Mouse (Mus musculus) MEL (cell line): ENCODE results near the gene Gsta2. TPM values are rescaled to one million over a fixed set of nuclear protein-coding genes. Genes with fewer than 3 reads are reported as not detected.

Experiments used
- DNase-seq: peaks from one replicate; pipeline ENCODE4 v3.0.0; 2011; ENCODE audit warnings: low read depth, low spot score
- H3K27ac ChIP-seq: 2 replicates; pipeline ENCODE4 v1.5.1; 2012; ENCODE audit warnings: low read depth, mild to moderate bottlenecking, control low read depth, low read length, moderate library complexity; ENCODE audit not compliant: control insufficient read depth
- H3K27me3 ChIP-seq, 2 experiments: fragments of 150-350 bp in 1 of 2; sonication (generic) in 1 of 2; 2 replicates each; pipeline ENCODE4 v1.6.1; 2012; ENCODE audit warnings: low read length in 2 of 2, mild to moderate bottlenecking in 2 of 2, improper control_type of control experiment in 1 of 2, moderate library complexity in 1 of 2; ENCODE audit not compliant: insufficient read depth in 2 of 2, control insufficient read depth in 1 of 2
- H3K36me3 ChIP-seq, 2 experiments: 2 replicates each; pipeline ENCODE4 v1.6.1; 2012 to 2014; ENCODE audit warnings: low read length in 2 of 2, improper control_type of control experiment in 1 of 2, inconsistent platforms in 1 of 2, mild to moderate bottlenecking in 1 of 2; ENCODE audit not compliant: insufficient read depth in 2 of 2, control insufficient read depth in 1 of 2
- H3K4me1 ChIP-seq, 2 experiments: fragments of 150-350 bp in 1 of 2; sonication (generic) in 1 of 2; 2 replicates each; pipeline ENCODE4 v1.6.1; 2012; ENCODE audit warnings: low read length in 2 of 2, improper control_type of control experiment in 1 of 2, mild to moderate bottlenecking in 1 of 2; ENCODE audit not compliant: insufficient read depth in 2 of 2, control insufficient read depth in 1 of 2
- H3K4me3 ChIP-seq, 2 experiments: fragments of 150-350 bp in 1 of 2; sonication (generic) in 1 of 2; 2 replicates each; pipeline ENCODE4 v1.5.1; 2012; ENCODE audit warnings: low read depth in 2 of 2, low read length in 2 of 2, mild to moderate bottlenecking in 2 of 2, moderate library complexity in 2 of 2, control low read depth in 1 of 2, improper control_type of control experiment in 1 of 2; ENCODE audit not compliant: control insufficient read depth in 1 of 2, insufficient read depth in 1 of 2
- H3K79me2 ChIP-seq: 2 replicates; pipeline ENCODE4 v1.6.1; 2012; ENCODE audit warnings: mild to moderate bottlenecking, low read length, moderate library complexity; ENCODE audit not compliant: control insufficient read depth, poor library complexity, insufficient read depth
- H3K9ac ChIP-seq: 2 replicates; pipeline ENCODE4 v1.6.1; 2012; ENCODE audit warnings: low read depth, mild to moderate bottlenecking, control low read depth, low read length, moderate library complexity; ENCODE audit not compliant: control insufficient read depth, poor library complexity, severe bottlenecking
- H3K9me3 ChIP-seq: fragments of 150-350 bp; sonication (generic); replicated peaks from 2 replicates; pipeline ENCODE4 v1.6.1; 2012; ENCODE audit warnings: mild to moderate bottlenecking, low read length, improper control_type of control experiment, moderate library complexity; ENCODE audit not compliant: insufficient read depth
- BHLHE40 ChIP-seq: IDR thresholded peaks from 2 replicates; pipeline ENCODE4 v1.6.1; 2012; ENCODE audit warnings: low read depth, mild to moderate bottlenecking, inconsistent platforms, low read length, improper control_type of control experiment, borderline replicate concordance
- CHD1 ChIP-seq: IDR thresholded peaks from 2 replicates; pipeline ENCODE4 v1.6.1; 2012; ENCODE audit warnings: low read depth, mild to moderate bottlenecking, inconsistent platforms, low read length, improper control_type of control experiment
- CHD2 ChIP-seq: IDR thresholded peaks from 2 replicates; pipeline ENCODE4 v1.6.1; 2011; ENCODE audit warnings: low read length, improper control_type of control experiment
- CTCF ChIP-seq, 3 experiments: IDR thresholded peaks in 2 of 3; conservative IDR thresholded peaks in 1 of 3; 2 replicates each; pipeline ENCODE4 v1.5.1; 2011 to 2012; ENCODE audit warnings: low read length in 3 of 3, low read depth in 2 of 3, mild to moderate bottlenecking in 2 of 3, improper control_type of control experiment in 1 of 3, inconsistent platforms in 1 of 3, mixed read lengths in 1 of 3, moderate library complexity in 1 of 3; ENCODE audit not compliant: control insufficient read depth in 1 of 3, insufficient read depth in 1 of 3, poor library complexity in 1 of 3, severe bottlenecking in 1 of 3
- E2F4 ChIP-seq: IDR thresholded peaks from 2 replicates; pipeline ENCODE4 v1.6.1; 2011; ENCODE audit warnings: low read depth, low read length, improper control_type of control experiment, borderline replicate concordance
- ELF1 ChIP-seq: IDR thresholded peaks from 2 replicates; pipeline ENCODE4 v1.6.1; 2014; ENCODE audit warnings: low read depth, mild to moderate bottlenecking, inconsistent platforms, low read length, improper control_type of control experiment, moderate library complexity
- GABPA ChIP-seq: IDR thresholded peaks from 2 replicates; pipeline ENCODE4 v1.6.1; 2012; ENCODE audit warnings: low read depth, mild to moderate bottlenecking, inconsistent platforms, low read length, improper control_type of control experiment, moderate library complexity
- HCFC1 ChIP-seq: IDR thresholded peaks from 2 replicates; pipeline ENCODE4 v1.6.1; 2012; ENCODE audit warnings: low read depth, mild to moderate bottlenecking, inconsistent platforms, low read length, improper control_type of control experiment, moderate library complexity
- JUND ChIP-seq: IDR thresholded peaks from 2 replicates; pipeline ENCODE4 v1.6.1; 2011; ENCODE audit warnings: low read depth, mild to moderate bottlenecking, improper control_type of control experiment, low read length
- MXI1 ChIP-seq: IDR thresholded peaks from 2 replicates; pipeline ENCODE4 v1.6.1; 2011; ENCODE audit warnings: mild to moderate bottlenecking, low read depth, low read length, improper control_type of control experiment
- MYB ChIP-seq: IDR thresholded peaks from 2 replicates; pipeline ENCODE4 v1.6.1; 2011; ENCODE audit warnings: mild to moderate bottlenecking, low read depth, low read length, improper control_type of control experiment
- NELFE ChIP-seq: IDR thresholded peaks from 2 replicates; pipeline ENCODE4 v1.6.1; 2011; ENCODE audit warnings: low read depth, low read length, improper control_type of control experiment
- POLR2AphosphoS2 ChIP-seq: IDR thresholded peaks from 2 replicates; pipeline ENCODE4 v1.6.1; 2011; ENCODE audit warnings: low read length, improper control_type of control experiment
- POLR2AphosphoS5 ChIP-seq: IDR thresholded peaks from 2 replicates; pipeline ENCODE4 v1.6.1; 2012; ENCODE audit warnings: low read depth, borderline replicate concordance, mild to moderate bottlenecking, inconsistent platforms, low read length, moderate library complexity, mixed read lengths
- RAD21 ChIP-seq: IDR thresholded peaks from 2 replicates; pipeline ENCODE4 v1.6.1; 2011; ENCODE audit warnings: mild to moderate bottlenecking, low read depth, low read length, improper control_type of control experiment
- SIN3A ChIP-seq: IDR thresholded peaks from 2 replicates; pipeline ENCODE4 v1.6.1; 2012; ENCODE audit warnings: low read length, improper control_type of control experiment, inconsistent platforms
- SMC3 ChIP-seq: IDR thresholded peaks from 2 replicates; pipeline ENCODE4 v1.6.1; 2011; ENCODE audit warnings: low read depth, low read length, improper control_type of control experiment
- TAL1 ChIP-seq: IDR thresholded peaks from 2 replicates; pipeline ENCODE4 v1.6.1; 2012; ENCODE audit warnings: mild to moderate bottlenecking, inconsistent platforms, low read length, moderate library complexity, mixed read lengths
- TBP ChIP-seq: IDR thresholded peaks from 2 replicates; pipeline ENCODE4 v1.8.0; 2011; ENCODE audit warnings: low read depth, low read length, improper control_type of control experiment
- TCF12 ChIP-seq: IDR thresholded peaks from 2 replicates; pipeline ENCODE4 v1.6.1; 2014; ENCODE audit warnings: low read depth, mild to moderate bottlenecking, inconsistent platforms, low read length, improper control_type of control experiment, moderate library complexity
- UBTF ChIP-seq: IDR thresholded peaks from 2 replicates; pipeline ENCODE4 v1.6.1; 2012; ENCODE audit warnings: low read depth, mild to moderate bottlenecking, inconsistent platforms, low read length, improper control_type of control experiment, moderate library complexity, borderline replicate concordance; ENCODE audit not compliant: insufficient read depth
- USF1 ChIP-seq: IDR thresholded peaks from 2 replicates; pipeline ENCODE4 v1.6.1; 2014; ENCODE audit warnings: low read depth, mild to moderate bottlenecking, inconsistent platforms, low read length, improper control_type of control experiment, moderate library complexity
- USF2 ChIP-seq, 2 experiments: IDR thresholded peaks; 2 replicates each; pipeline ENCODE4 v1.6.1; 2011 to 2012; ENCODE audit warnings: improper control_type of control experiment in 2 of 2, low read length in 2 of 2, borderline replicate concordance in 1 of 2, inconsistent platforms in 1 of 2, low read depth in 1 of 2, mild to moderate bottlenecking in 1 of 2; ENCODE audit not compliant: insufficient read depth in 1 of 2
- ZC3H11A ChIP-seq: IDR thresholded peaks from 2 replicates; pipeline ENCODE4 v1.6.1; 2012; ENCODE audit warnings: low read depth, mild to moderate bottlenecking, inconsistent platforms, low read length, improper control_type of control experiment
- ZKSCAN1 ChIP-seq: IDR thresholded peaks from 2 replicates; pipeline ENCODE4 v1.6.1; 2012; ENCODE audit warnings: low read depth, mild to moderate bottlenecking, inconsistent platforms, low read length, improper control_type of control experiment, moderate library complexity
- ZNF384 ChIP-seq: IDR thresholded peaks from 2 replicates; pipeline ENCODE4 v1.6.1; 2012; ENCODE audit warnings: low read depth, mild to moderate bottlenecking, inconsistent platforms, low read length, improper control_type of control experiment
- polyA plus RNA-seq, 2 experiments: library from polyadenylated mRNA; stranded (reverse) in 1 of 2; unstranded in 1 of 2; fragments of >175 nt in 1 of 2; fragments of >200 nt in 1 of 2; gene quantifications; 2 replicates each; pipeline versions ENCODE4 v1.2.1 to v1.2.4; 2012; ENCODE audit warnings: low replicate concordance in 2 of 2, low read depth in 1 of 2; ENCODE audit not compliant: insufficient read length in 2 of 2, insufficient read depth in 1 of 2, missing spikeins in 1 of 2
- total RNA-seq: library from RNA; depleted of rRNA; stranded (reverse); fragments of 300-350 nt; gene quantifications from 2 replicates; pipeline ENCODE4 v1.2.3, GENCODE M21; 2012; rRNA removed

Gene Gsta2
- not detected in 2 replicates for total RNA-seq
- not detected for polyA plus RNA-seq

DNA sequence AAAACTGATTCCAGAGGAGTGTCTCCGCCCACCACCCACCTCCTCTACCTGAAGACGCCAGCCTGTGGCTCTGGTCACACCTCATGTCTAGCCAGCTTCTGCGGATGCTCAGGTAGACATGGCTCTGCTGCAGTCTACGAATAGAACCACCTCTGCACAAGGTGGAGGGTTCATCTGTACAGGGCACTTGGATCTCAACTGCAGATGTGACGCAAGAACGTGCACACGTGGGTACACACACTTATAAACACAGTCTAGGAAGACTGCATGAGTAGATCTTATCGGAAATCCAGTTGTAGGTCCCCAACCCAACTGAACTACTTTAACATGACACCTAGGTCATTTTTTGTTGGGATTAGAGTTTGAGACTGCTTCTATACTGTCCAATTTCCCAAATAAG lies at the start of gene Gsta2:
Gsta2 (minus strand) TSS at position 178 of the 400 bp plus-strand sequence.
- H3K4me3 ChIP-seq, result no peak within 1 kb of the TSS
- H3K36me3 ChIP-seq, result no peaks in the 10 kb centered on the region
- no peaks in the 10 kb centered on the region for H3K4me1 ChIP-seq
- no peaks in the 10 kb centered on the region for H3K79me2 ChIP-seq
- H3K9ac ChIP-seq, result no peak within 1 kb of the TSS
- no peak for DNase-seq
- no peaks in the 10 kb centered on the region for H3K9me3 ChIP-seq
- peaks cover 0 to 4% of the 10 kb centered on the region in 2 experiments; a peak in 2 of 4 replicates for H3K27me3 ChIP-seq
- no peak within 1 kb of the TSS for H3K27ac ChIP-seq
- TF ChIP-seq TAL1 (no peak), USF2 (IDR thresholded peaks at IDR 0.05; ENCODE audit: borderline replicate concordance in 1 of 2, insufficient read depth in 1 of 2, low read depth in 1 of 2, low read length in 2 of 2) (no peak), NELFE (no peak), GABPA (no peak), BHLHE40 (no peak), POLR2AphosphoS5 (no peak), USF1 (no peak), MXI1 (no peak), POLR2AphosphoS2 (no peak), CTCF (IDR thresholded peaks at IDR 0.05 in 2 of 3, conservative IDR thresholded peaks at IDR 0.05 in 1 of 3; ENCODE audit: control insufficient read depth in 1 of 3, insufficient read depth in 1 of 3, low read depth in 2 of 3, low read length in 3 of 3, poor library complexity in 1 of 3, severe bottlenecking in 1 of 3) (no peak), ZC3H11A (no peak), RAD21 (no peak), HCFC1 (no peak), ZKSCAN1 (no peak), UBTF (no peak), SIN3A (no peak), MYB (no peak), TBP (no peak)

DNA sequence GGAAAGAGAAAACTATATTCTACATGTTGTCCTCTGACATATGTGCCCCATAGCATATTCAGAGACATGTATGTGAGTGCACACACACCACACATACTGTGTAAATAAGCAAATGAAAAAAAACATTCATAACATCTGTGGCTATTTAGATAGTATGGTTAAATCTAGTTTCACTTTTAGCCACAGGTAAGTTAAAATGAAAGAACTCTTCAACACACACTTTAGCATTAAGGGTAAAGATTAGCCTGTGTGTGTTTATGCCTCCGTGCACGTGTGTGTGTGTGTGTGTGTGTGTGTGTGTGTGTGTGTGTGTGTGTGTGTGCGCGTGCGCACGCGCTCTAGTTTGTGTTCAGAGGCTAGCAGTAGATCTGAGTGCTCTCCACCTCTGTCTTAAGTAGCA lies 46.0 kb upstream of the Gsta2 start:
- H3K27ac ChIP-seq, result no peak overlapping the region
- H3K4me3 ChIP-seq, result no peak overlapping the region
- H3K79me2 ChIP-seq, result peaks cover 7% of the 10 kb centered on the region
- DNase-seq, result no peak
- H3K9me3 ChIP-seq, result no peaks in the 10 kb centered on the region
- TF ChIP-seq BHLHE40, result no peak
- TF ChIP-seq SMC3, result no peak
- TF ChIP-seq CHD1, result no peak
- no peak for TF ChIP-seq ELF1
- TF ChIP-seq JUND, result no peak
- no peak for TF ChIP-seq TCF12
- no peak for TF ChIP-seq CTCF (IDR thresholded peaks at IDR 0.05 in 2 of 3, conservative IDR thresholded peaks at IDR 0.05 in 1 of 3; ENCODE audit: control insufficient read depth in 1 of 3, insufficient read depth in 1 of 3, low read depth in 2 of 3, low read length in 3 of 3, poor library complexity in 1 of 3, severe bottlenecking in 1 of 3)
- TF ChIP-seq MXI1, result no peak
- no peak for TF ChIP-seq TBP
- no peak for TF ChIP-seq MYB
- TF ChIP-seq CHD2, result no peak
- no peak for TF ChIP-seq E2F4
- TF ChIP-seq ZNF384, result no peak
- TF ChIP-seq SIN3A, result no peak
- no peak overlapping the region for H3K9ac ChIP-seq
- H3K36me3 ChIP-seq, result peaks cover 8 to 13% of the 10 kb centered on the region in 2 experiments
- no peaks in the 10 kb centered on the region for H3K27me3 ChIP-seq
- H3K4me1 ChIP-seq, result peaks cover 2 to 4% of the 10 kb centered on the region in 2 experiments; a peak in 3 of 4 replicates
